Mouse (Mus musculus) small intestine, adult 10 weeks (tissue): Measurements from ENCODE around the gene Slc23a3. TPM values are rescaled to one million over a fixed set of nuclear protein-coding genes. Genes with fewer than 3 reads are reported as not detected.

Experiments
- polyA plus RNA-seq: library from polyadenylated mRNA; stranded (reverse); fragments of 350-450 nt; fragmentation: Illumina TruSeq; extraction: RNeasy Lipid Tissue Mini Kit (QIAGEN cat#74804); gene quantifications from one replicate; pipeline ENCODE4 v1.2.3, GENCODE M21; 2014; ENCODE audit warnings: low replicate concordance

Slc23a3 gene
- not detected for polyA plus RNA-seq

GRCm38 (mm10) chr1:75133421-75134207 lies at the start of gene Slc23a3:
Slc23a3 (minus strand) TSS chr1:75133890.

DNA sequence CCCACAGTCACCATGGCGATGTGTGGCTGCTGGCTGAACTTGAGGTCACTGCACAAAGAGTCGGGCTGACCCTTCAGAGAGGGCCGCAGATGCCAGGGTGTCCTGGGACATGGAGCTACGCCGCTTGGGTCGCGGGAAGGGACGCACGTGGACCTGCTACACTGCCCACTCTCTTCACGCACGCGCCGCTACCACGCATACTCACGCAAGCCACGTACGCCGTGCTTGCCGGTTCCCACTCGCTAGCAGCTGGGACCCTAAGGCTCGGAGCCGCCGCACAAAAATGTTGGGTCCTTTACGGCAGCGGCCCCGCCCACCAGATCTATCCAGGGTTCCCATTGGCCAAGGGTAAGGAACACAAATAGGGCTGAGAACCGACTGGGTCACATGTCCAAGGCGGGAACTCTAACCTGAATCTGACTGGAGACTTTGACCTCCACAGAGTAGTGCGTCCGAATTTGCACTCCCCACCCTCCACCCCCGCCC lies 46.5 kb upstream of the Slc23a3 start, which contains the start of gene Abcb6:
TSS of gene Abcb6 (minus strand) at position 288 of the 486 bp plus-strand sequence.

DNA sequence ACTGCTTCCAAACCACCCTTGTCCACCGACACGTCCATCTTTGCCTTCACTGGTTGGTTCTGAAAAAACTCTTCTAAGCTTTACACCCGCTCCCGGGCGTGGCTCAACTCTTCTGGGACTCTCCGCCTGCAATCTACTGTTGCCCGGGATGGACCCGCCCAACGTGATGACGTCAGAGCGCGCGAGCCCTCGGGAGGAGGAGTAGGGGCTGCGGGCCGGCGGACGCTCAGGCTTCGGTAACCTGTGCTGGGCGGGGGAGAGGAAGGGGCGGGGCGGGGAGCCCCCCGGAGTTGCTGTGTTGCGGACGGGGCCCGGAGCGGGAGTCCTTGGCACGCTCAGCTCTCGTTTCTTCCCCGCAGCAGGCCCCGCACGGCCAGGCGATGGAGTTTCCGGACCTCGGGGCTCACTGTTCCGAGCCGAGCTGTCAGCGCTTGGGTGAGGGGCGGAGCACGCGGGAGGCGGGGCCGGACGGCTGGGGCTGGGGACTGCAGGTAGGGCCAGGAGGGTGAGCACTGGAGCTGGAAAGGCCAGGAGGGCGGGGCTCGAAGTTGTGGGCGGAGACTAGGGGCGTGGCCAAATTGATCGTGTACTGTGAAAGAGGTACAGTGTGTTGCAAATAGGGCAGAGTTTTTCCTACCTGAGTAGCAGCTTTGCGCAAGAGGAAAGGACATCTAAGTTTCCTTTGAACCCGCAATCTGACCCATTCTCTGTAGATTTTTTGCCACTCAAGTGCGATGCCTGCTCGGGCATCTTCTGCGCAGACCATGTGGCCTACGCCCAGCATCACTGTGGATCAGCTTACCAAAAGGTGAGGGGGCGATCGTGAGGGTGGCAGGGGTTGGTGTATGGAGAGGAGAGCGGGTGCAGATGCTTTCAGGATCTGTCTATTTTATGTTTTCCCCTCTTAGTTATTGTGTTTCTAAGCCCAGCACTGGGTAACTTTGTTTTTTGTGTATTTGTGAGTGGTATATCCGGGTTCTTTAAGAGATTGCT lies 35.1 kb upstream of the Slc23a3 start, which contains the start of gene Zfand2b:
TSS of gene Zfand2b (plus strand) at position 175 of the 993 bp plus-strand sequence.

GRCm38 (mm10) chr1:75142301-75143261 lies 8.9 kb upstream of the Slc23a3 start, which contains the start of the genes Cnppd1 and Retreg2:
Cnppd1 (minus strand) TSS chr1:75142711.
Retreg2 (plus strand) TSS chr1:75142778.

DNA sequence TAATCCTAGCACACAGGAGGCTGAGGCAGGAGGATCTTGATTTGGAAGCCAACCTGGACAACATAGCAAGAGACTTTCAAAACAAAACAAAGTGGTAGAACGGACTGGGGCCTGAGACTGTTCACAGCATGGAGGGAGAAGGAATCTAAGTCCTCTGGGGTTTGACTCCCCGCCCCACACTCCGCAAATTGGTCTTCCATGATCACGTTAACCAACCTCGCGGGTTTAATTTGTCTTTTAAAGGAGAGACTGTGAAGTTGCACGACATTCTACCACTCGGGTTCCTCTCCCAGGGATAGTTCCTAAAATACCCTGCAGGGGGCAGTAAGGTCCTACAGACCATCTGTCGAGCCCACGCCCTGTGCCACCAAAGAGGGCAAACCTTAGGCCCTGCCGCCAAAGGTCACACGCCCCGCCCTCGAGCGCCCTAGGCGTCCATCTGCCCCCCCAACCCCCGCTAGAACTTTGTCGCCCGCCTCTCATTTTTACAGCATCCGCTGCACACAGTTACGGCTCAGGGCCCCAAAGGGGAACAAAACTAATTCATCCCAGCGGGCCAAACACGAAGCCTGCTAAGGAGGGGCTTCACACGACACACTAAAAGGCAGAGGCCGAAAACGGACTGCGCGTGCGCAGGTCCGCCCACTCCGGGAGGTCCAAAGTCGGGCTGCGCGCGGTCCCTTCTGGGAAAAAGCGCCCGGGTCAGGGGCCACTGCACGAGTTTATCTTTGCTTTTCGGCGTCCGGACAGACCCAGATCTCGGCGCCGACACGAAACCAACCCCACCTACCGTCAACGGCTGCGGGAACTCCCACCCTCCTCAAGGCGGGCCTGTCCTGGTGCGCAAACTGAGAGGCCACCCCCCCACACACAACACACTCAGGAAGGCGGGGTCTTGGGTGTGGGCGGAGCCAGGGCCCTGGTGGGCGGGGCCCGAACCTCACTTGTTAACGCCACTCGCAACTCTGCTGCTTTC lies 9.1 kb downstream of the Slc23a3 start, which contains the start of gene Nhej1:
TSS of gene Nhej1 (minus strand) at position 855 of the 976 bp plus-strand sequence.

Other genes starting within 250 kb of the Slc23a3 start
- gene Fev, start 248.5 kb downstream of the Slc23a3 start, polyA plus RNA-seq: 0.67 TPM
- not detected for gene Cryba2, start 240.7 kb downstream of the Slc23a3 start, polyA plus RNA-seq
- gene Cfap65, start 198.3 kb downstream of the Slc23a3 start, polyA plus RNA-seq: not detected
- 0.33 TPM for gene Ihh, start 182.2 kb downstream of the Slc23a3 start, polyA plus RNA-seq
- gene Nhej1, start 8.7 kb downstream of the Slc23a3 start, polyA plus RNA-seq: not detected
- 8.0 TPM for gene Cnppd1, start 8.8 kb upstream of the Slc23a3 start, polyA plus RNA-seq
- 4.2 TPM for gene Retreg2, start 8.9 kb upstream of the Slc23a3 start, polyA plus RNA-seq
- 0.78 TPM for gene Zfand2b, start 34.8 kb upstream of the Slc23a3 start, polyA plus RNA-seq
- gene Abcb6, start 46.5 kb upstream of the Slc23a3 start, polyA plus RNA-seq: 3.8 TPM
- gene Ankzf1, start 58.3 kb upstream of the Slc23a3 start, polyA plus RNA-seq: 18.0 TPM
- gene Atg9a, start 58.3 kb upstream of the Slc23a3 start, polyA plus RNA-seq: 12.2 TPM
- gene Glb1l, start 76.9 kb upstream of the Slc23a3 start, polyA plus RNA-seq: 8.1 TPM
- gene Stk16, start 76.9 kb upstream of the Slc23a3 start, polyA plus RNA-seq: 17.4 TPM
- 4.2 TPM for gene Tuba4a, start 86.0 kb upstream of the Slc23a3 start, polyA plus RNA-seq
- not detected for gene A630095N17Rik, start 98.2 kb upstream of the Slc23a3 start, polyA plus RNA-seq
- gene Dnajb2, start 102.5 kb upstream of the Slc23a3 start, polyA plus RNA-seq: 4.0 TPM
- not detected for gene Ptprn, start 130.6 kb upstream of the Slc23a3 start, polyA plus RNA-seq
- 2.4 TPM for gene Resp18, start 144.5 kb upstream of the Slc23a3 start, polyA plus RNA-seq
- 1.3 TPM for gene Dnpep, start 184.1 kb upstream of the Slc23a3 start, polyA plus RNA-seq
- gene Des, start 226.4 kb upstream of the Slc23a3 start, polyA plus RNA-seq: 0.97 TPM
- 1.9 TPM for gene Speg, start 241.4 kb upstream of the Slc23a3 start, polyA plus RNA-seq